Mouse (Mus musculus) liver, embryonic 12.5 days (tissue): ENCODE results near the gene Sprtn. TPM values are rescaled to one million over a fixed set of nuclear protein-coding genes. Genes with fewer than 3 reads are reported as not detected.

ENCODE experiments used
- ATAC-seq: fragments of 200-750 bp; cut with Nextera tagmentation; 2 replicates; pipeline ENCODE4 v1.8.0; 2017; ENCODE audit warnings: moderate number of reproducible peaks, mild to moderate bottlenecking, moderate library complexity
- H3K27ac ChIP-seq: fragments of 300-500 bp; sonication (generic); 2 replicates; pipeline ENCODE4 v1.5.1; 2016; ENCODE audit warnings: mild to moderate bottlenecking
- H3K27me3 ChIP-seq: fragments of 300-500 bp; sonication (generic); replicated peaks from 2 replicates; pipeline ENCODE4 v1.6.1; 2016; ENCODE audit warnings: mild to moderate bottlenecking, moderate library complexity
- H3K36me3 ChIP-seq: fragments of 300-500 bp; sonication (generic); 2 replicates; pipeline ENCODE4 v1.6.1; 2016; ENCODE audit warnings: mild to moderate bottlenecking, moderate library complexity
- H3K4me1 ChIP-seq: fragments of 300-500 bp; sonication (generic); 2 replicates; pipeline ENCODE4 v1.6.1; 2016
- H3K4me2 ChIP-seq: fragments of 300-500 bp; sonication (generic); 2 replicates; pipeline ENCODE4 v1.6.1; 2016; ENCODE audit warnings: mild to moderate bottlenecking, moderate library complexity
- H3K4me3 ChIP-seq: fragments of 300-500 bp; sonication (generic); 2 replicates; pipeline ENCODE4 v1.5.1; 2016; ENCODE audit warnings: mild to moderate bottlenecking, moderate library complexity
- H3K9ac ChIP-seq: fragments of 300-500 bp; sonication (generic); 2 replicates; pipeline ENCODE4 v1.6.1; 2016; ENCODE audit warnings: mild to moderate bottlenecking, moderate library complexity
- H3K9me3 ChIP-seq: fragments of 300-500 bp; sonication (generic); replicated peaks from 2 replicates; pipeline ENCODE4 v1.6.1; 2016; ENCODE audit warnings: mild to moderate bottlenecking, moderate library complexity
- WGBS: fragments of 180-500 bp; shearing (Covaris S2); methylation state at CpG from one replicate; pipeline ENCODE4 v1.1.7; 2016; ENCODE audit not compliant: insufficient replicate concordance; 5-methylcytosine and 5-hydroxymethylcytosine counted together
- polyA plus RNA-seq: library from polyadenylated mRNA; unstranded; fragments of >200 nt; fragmentation: Nextera tagmentation; extraction: Ambion mirVana; gene quantifications from 2 replicates; pipeline ENCODE4 v1.2.1, GENCODE M21; 2016

Sprtn gene
- polyA plus RNA-seq, 1 experiment from 2014 or later, result 11.1 TPM

DNA sequence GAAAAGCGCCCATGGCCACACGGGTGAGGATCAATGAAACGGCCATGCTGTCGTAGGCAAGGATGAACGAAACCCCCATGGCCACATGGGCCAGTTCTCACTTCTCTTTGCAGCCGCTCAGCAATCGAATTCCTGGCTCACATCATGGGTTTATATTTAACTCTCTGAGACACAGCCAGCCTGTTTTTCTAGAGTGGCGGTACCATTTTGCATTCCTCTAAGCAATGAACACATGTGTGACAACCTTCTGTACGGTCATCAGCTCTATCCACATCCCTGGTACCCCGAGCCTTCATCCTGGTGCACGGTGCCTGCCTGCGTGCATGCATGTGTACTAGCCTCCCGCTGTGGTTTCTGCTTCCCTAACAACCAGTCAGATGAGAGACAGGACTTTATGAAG lies 32.4 kb downstream of the Sprtn start:
- peaks cover 31% of the 10 kb centered on the region for H3K4me1 ChIP-seq
- no peaks in the 10 kb centered on the region for H3K9me3 ChIP-seq
- H3K4me2 ChIP-seq, result no peak overlapping the region
- H3K27me3 ChIP-seq, result no peaks in the 10 kb centered on the region
- 73% methylated on average over 13 of the region's 13 CpGs for WGBS
- H3K4me3 ChIP-seq, result no peak overlapping the region
- H3K27ac ChIP-seq, result no peak overlapping the region
- no peak overlapping the region for H3K9ac ChIP-seq
- no peaks in the 10 kb centered on the region for H3K36me3 ChIP-seq
- no peak for ATAC-seq

DNA sequence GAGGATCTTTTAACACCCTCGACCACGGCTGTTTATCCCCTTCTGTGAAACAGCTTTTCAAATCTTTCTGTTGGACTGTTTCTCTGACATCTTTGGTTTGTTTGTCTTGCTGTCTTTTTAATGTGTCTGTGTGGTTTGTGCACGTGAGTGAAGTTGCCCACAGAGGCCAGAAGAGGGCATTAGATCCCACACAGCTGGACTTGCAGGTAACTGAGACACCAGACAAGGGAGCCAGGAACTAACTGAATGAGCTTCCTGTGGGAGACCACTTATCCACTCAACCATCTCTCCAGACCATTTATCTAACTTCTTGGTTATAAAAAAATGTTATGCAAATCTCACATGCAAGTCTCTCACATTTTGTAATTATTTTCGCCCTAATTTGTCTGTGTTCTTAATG lies 33.0 kb downstream of the Sprtn start:
- ATAC-seq, result no peak

DNA sequence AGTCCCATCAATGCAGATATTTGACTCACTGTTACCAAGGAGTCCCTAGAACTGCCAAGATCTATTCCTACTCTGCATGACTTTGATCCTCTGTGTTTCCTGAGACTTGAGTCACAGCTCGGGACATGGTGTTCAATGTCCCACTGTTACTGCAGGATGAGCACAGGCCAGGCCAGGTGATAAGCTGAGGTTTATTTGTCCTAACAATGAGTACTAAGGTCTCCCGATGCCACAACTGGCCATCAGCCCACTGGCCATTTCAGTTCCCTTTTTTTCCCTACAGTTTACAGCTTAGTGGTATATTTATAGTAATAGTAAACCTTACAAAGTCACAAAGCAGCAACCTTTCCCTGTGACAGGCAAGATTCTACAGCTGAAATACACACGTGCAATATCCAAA lies 34.7 kb downstream of the Sprtn start:
- ATAC-seq, result no peak
- no peak overlapping the region for H3K4me3 ChIP-seq
- no peaks in the 10 kb centered on the region for H3K27me3 ChIP-seq
- no peak overlapping the region for H3K9ac ChIP-seq
- 46% methylated on average over 3 of the region's 3 CpGs for WGBS
- peaks cover 8% of the 10 kb centered on the region for H3K4me1 ChIP-seq
- H3K27ac ChIP-seq, result no peak overlapping the region
- peaks cover 8% of the 10 kb centered on the region; the same call in 1 of the 2 replicates for H3K36me3 ChIP-seq
- H3K4me2 ChIP-seq, result no peak overlapping the region
- no peaks in the 10 kb centered on the region for H3K9me3 ChIP-seq

More for the DNA sequence above, 33.0 kb downstream of the Sprtn start:
- Histone ChIP-seq H3K9me3 (no peaks in the 10 kb centered on the region), H3K4me1 (peaks cover 25% of the 10 kb centered on the region), H3K9ac (no peak overlapping the region), H3K27me3 (no peaks in the 10 kb centered on the region), H3K4me2 (no peak overlapping the region), H3K4me3 (no peak overlapping the region), H3K36me3 (no peaks in the 10 kb centered on the region), H3K27ac (no peak overlapping the region)
- 76% methylated on average over 4 of the region's 4 CpGs for WGBS

DNA sequence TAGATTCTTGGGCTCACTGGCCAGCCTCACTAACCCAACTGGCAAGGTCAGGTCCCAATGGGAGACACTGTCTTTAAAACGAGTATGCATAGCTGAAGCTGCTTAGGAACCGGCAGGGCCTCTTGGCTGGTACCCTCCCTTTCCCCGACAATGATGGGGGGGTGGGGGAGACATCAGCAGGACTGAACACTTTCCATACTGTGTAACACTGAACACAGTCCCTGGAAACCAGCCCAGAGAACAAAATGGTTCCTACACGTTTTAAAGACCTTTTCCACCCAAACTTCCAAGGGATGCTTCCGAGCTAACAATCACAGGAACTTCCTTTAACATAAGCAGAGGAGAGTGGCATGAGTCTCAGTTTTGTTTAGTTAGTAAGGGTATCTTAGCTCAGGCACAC lies 37.4 kb downstream of the Sprtn start:
- Histone ChIP-seq H3K4me1 (peaks cover 1% of the 10 kb centered on the region), H3K27me3 (no peaks in the 10 kb centered on the region), H3K36me3 (peaks cover 27% of the 10 kb centered on the region), H3K4me2 (no peak overlapping the region), H3K9me3 (no peaks in the 10 kb centered on the region), H3K9ac (no peak overlapping the region), H3K27ac (no peak overlapping the region), H3K4me3 (no peak overlapping the region)
- ATAC-seq, result no peak
- 79% methylated on average over 5 of the region's 5 CpGs for WGBS

DNA sequence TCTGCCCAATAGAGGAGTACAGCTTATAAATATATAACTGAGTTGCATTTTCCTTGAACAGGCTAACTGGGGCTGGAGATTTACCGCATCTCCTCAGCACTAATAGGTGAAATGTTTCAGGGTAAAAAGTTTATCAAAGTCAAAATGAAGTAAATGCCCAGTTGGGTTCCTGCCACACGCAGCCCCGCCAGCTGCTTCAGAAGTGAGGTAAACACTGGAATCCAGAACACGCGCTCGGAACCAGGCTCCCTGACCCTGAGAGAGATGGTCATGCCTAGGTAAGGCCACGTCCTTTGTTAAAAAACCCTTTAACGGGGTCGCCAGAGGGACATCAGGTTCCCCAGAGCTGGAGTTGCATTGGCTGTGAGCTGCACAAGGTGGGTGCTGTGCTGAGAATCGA lies 39.0 kb downstream of the Sprtn start:
- H3K27ac ChIP-seq, result no peak overlapping the region
- H3K4me1 ChIP-seq, result no peaks in the 10 kb centered on the region
- no peak for ATAC-seq
- H3K27me3 ChIP-seq, result no peaks in the 10 kb centered on the region
- no peak overlapping the region for H3K4me2 ChIP-seq
- WGBS, result 87% methylated on average over 10 of the region's 10 CpGs
- peaks cover 38% of the 10 kb centered on the region for H3K36me3 ChIP-seq
- H3K4me3 ChIP-seq, result no peak overlapping the region
- no peaks in the 10 kb centered on the region for H3K9me3 ChIP-seq
- no peak overlapping the region for H3K9ac ChIP-seq

DNA sequence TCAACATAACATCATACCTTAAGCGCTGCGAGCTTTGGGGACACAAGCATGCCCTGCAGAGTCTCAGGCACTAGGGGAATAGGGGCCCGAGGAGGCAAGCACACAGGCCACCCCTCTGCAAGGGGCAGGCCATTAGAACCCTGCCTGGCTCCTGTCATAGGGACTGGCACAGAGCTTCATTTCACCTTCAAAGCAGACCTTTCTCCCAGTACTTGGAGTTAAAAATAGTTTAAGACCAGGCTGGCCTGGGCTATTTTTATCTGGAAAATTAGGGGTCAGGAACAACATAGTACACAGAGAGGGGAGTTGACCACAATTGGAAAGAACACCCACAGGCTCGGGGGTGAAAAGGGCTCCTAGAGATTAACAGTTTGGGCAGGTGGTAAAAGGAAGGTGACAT lies 39.6 kb downstream of the Sprtn start:
- WGBS, result 73% methylated on average over 4 of the region's 4 CpGs
- ATAC-seq, result no peak

DNA sequence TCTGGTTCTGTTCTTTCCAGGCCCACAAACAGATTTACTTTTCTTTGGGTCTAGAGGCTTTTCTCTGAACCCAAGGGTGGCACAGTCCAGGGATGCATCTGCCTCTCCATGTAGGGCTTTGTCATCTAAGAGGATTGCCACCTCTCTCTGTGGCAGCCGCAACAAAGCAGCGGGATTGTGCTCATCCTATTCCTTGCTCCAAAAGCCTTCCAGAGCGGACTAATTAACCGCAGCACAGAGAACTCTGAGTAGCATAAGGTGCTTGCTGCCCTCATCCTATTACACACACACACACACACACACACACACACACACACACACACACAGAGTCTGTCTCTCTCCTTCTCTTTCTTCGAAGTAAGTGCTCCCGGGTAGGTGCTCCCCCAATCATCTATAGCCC lies 46.1 kb downstream of the Sprtn start:
- H3K4me3 ChIP-seq, result no peak overlapping the region
- no peak for ATAC-seq
- H3K27ac ChIP-seq, result no peak overlapping the region
- peaks cover 46% of the 10 kb centered on the region for H3K4me1 ChIP-seq
- H3K36me3 ChIP-seq, result peaks cover 28% of the 10 kb centered on the region
- 88% methylated on average over 6 of the region's 6 CpGs for WGBS
- H3K9me3 ChIP-seq, result no peaks in the 10 kb centered on the region
- peaks cover 25% of the 10 kb centered on the region for H3K27me3 ChIP-seq
- H3K9ac ChIP-seq, result no peak overlapping the region
- H3K4me2 ChIP-seq, result no peak overlapping the region

More for the DNA sequence above, 39.6 kb downstream of the Sprtn start:
- no peak overlapping the region for H3K4me3 ChIP-seq
- no peak overlapping the region for H3K27ac ChIP-seq
- H3K9ac ChIP-seq, result no peak overlapping the region
- H3K9me3 ChIP-seq, result no peaks in the 10 kb centered on the region
- no peaks in the 10 kb centered on the region for H3K27me3 ChIP-seq
- no peaks in the 10 kb centered on the region for H3K4me1 ChIP-seq
- H3K36me3 ChIP-seq, result peaks cover 39% of the 10 kb centered on the region
- no peak overlapping the region for H3K4me2 ChIP-seq

DNA sequence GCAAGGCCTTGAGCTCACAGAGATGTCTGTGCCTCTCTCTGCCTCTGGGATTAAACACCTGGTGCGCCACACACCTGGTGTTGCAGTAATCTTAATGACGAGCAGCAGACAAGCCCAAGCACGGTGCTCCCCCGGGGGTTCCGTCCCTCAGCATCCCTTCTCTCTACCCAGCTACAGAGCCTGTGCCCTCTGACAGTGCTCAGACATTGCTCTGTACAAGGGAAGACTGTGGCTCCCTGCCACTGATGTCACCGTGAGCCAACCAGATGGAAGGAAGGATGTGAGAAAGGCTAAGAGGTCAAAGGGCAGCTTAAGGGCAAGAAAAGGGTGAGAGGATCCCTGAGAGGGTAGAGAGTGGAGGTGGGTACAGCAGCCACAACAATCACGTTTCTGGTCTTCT lies 46.7 kb downstream of the Sprtn start:
- peaks cover 25% of the 10 kb centered on the region for H3K27me3 ChIP-seq
- H3K9me3 ChIP-seq, result no peaks in the 10 kb centered on the region
- 76% methylated on average over 7 of the region's 7 CpGs for WGBS
- no peak overlapping the region for H3K4me3 ChIP-seq
- peaks cover 46% of the 10 kb centered on the region for H3K4me1 ChIP-seq
- H3K36me3 ChIP-seq, result peaks cover 22% of the 10 kb centered on the region
- H3K4me2 ChIP-seq, result no peak overlapping the region
- no peak overlapping the region for H3K9ac ChIP-seq
- H3K27ac ChIP-seq, result no peak overlapping the region
- no peak for ATAC-seq

DNA sequence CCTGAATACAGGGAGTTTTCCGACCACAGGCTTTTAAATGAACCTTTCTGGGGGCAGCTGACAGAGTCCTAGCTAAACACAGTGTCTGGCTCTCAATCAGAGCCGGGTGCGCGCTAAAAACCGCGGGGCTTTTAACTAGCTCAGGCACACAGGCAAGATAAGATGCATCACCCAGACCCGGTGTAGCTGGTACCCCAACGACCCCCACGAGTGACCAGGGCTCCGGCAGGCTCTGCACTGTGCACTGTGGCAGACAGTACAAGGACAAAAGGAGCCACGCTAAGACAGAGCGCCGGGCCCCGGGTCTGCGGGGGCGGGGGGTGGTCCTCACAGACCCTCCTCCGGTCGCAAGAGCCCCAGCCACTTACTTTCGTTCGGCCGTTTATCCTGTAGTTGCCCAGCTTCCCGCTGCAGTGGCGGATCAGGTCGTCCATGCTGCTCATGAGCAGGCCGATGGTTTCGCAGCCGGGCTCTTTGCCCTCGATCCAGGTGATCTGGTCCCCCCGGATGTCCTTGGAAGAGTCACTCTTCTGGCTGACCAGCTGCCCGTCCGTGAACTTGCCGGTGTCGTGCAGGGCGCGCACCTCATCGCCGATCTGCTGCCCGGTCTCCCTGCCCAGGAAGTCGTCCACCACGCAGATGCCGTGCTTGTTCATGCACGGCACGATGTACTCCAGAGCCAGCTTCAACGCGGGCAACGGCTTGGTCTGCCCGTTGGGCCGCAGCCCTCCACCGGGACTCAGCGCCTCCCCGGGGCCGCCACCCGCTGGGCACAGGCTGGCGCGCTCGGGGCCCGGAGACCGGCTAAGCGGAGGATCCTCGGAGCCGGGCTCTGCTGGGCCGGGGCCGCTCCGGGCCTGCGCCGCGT lies 50.4 kb downstream of the Sprtn start:
- Histone ChIP-seq H3K27ac (peak overlapping the region; percentile 84), H3K27me3 (peaks cover 25% of the 10 kb centered on the region), H3K4me3 (peak overlapping the region; percentile 68), H3K4me2 (peak overlapping the region; percentile 94), H3K4me1 (peaks cover 62% of the 10 kb centered on the region), H3K36me3 (0 out of 2 replicates have a peak, but pooled peaks cover 3% of the 10 kb centered on the region), H3K9me3 (no peaks in the 10 kb centered on the region), H3K9ac (peak overlapping the region; percentile 78)
- WGBS, result under 1% methylated on average over 67 of the region's 67 CpGs
- peak; percentile 5; the same call in 1 of the 2 replicates for ATAC-seq

DNA sequence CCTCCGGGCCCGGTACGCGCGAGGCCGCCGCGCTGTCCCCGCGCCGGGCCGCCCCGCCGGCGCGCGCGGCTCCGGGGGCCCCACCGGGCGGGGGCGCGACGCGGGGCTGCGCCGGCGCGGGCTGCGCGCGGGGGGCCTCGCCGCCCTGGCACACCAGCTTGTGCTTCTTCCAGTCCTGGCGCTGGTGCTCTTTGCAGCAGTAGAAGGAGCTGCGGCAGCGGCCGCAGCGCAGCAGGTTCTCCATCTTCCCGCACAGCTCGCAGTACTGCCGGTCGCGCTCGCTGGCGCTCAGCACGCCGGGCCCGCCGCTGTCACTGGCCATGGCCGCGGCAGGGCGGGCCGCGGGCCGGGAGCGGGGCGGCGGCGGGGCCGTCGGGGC lies 51.0 kb downstream of the Sprtn start:
- Histone ChIP-seq H3K4me1 (peaks cover 58% of the 10 kb centered on the region), H3K9ac (peak overlapping the region; percentile 78), H3K9me3 (no peaks in the 10 kb centered on the region), H3K4me3 (peak overlapping the region; percentile 68), H3K27ac (peak overlapping the region; percentile 84), H3K4me2 (peak overlapping the region; percentile 94), H3K36me3 (0 out of 2 replicates have a peak, but pooled peaks cover 3% of the 10 kb centered on the region), H3K27me3 (peaks cover 25% of the 10 kb centered on the region)
- ATAC-seq, result peak; percentile 9; the same call in 1 of the 2 replicates
- under 1% methylated on average over 43 of the region's 62 CpGs for WGBS

DNA sequence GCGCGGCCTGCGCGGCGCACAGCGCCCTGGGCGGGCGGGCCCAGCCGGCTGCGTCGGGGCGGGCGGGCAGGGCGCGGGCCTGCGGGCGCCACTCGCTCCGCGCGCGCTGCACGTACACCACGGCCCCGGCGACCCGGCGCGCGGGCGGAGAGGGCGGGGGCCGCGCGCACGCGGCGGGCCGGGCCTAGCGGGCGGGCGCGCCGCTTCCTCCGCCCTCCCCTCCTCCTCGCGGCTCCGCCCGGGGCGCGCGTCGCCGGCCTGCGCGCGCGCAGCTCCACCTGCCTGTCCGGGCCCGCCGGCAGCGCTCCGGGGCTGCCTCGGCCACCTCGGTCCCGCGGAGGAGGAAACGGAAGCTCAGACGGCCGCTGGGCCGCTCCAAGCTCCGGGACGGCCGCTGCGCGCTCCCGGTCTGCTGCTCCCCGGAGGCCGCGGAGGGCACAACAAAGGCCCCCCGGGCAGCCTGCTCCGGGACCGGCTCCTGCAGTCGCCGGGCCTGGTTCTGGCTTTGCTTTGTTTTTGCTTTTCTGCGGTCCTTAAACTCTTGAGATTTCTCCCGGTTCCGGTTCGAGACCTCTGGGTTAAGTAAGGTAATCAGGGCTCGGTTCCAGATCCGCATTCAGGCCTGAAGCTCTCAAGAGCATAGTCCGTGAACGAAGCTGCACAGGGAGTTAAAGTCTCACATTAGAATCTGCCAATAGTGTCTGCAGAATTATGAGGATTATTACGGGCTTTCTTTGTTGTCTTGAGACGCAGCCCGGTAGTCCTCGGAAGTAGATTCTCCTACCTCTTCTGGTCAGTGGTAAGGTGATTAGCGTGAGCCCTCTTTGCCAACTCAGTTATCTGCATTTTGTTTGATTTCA lies 51.8 kb downstream of the Sprtn start, which contains the start of gene Egln1:
Gene Egln1, minus strand, starts transcription at position 116 of the 860 bp plus-strand sequence.
- peak; percentile 92 for ATAC-seq
- Histone ChIP-seq H3K4me2 (peak within 1 kb of the TSS; percentile 94), H3K9ac (peak within 1 kb of the TSS; percentile 80), H3K36me3 (0 out of 2 replicates have a peak, but pooled peaks cover 3% of the 10 kb centered on the region), H3K4me3 (peak within 1 kb of the TSS; percentile 68), H3K9me3 (no peaks in the 10 kb centered on the region), H3K27me3 (peaks cover 25% of the 10 kb centered on the region), H3K4me1 (peaks cover 56% of the 10 kb centered on the region), H3K27ac (peak within 1 kb of the TSS; percentile 84)
- 2% methylated on average over 76 of the region's 98 CpGs for WGBS

DNA sequence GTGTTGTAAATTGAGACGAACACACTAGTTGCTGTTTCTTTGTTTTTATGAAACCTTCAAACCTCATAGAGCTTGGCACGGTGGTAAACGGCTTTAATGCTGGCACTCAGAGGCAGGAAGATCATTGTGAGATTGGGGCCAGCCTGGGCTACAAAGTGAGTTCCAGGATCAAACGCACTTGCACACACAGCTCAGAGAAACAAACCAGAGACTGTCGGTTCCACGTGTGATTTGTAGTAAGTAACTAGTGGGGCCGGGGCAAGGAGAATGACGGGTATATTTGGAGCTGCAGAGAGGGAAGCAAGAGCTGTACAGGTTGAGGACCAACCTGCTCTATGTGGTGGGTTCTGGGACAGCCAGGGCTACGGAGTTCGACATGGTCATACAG lies 52.4 kb downstream of the Sprtn start:
- Histone ChIP-seq H3K4me2 (peak overlapping the region; percentile 86), H3K4me3 (peak overlapping the region; percentile 68), H3K9me3 (no peaks in the 10 kb centered on the region), H3K27ac (peak overlapping the region; percentile 73), H3K4me1 (peaks cover 50% of the 10 kb centered on the region), H3K36me3 (no peaks in the 10 kb centered on the region), H3K27me3 (peaks cover 25% of the 10 kb centered on the region), H3K9ac (peak overlapping the region; percentile 80)
- ATAC-seq, result no peak
- WGBS, result 42% methylated on average over 10 of the region's 10 CpGs
